Mouse (Mus musculus) lung, postnatal 14 days (tissue): ENCODE measurements at regions not wholly inside any gene's neighbourhood (a gene's known extent, or its start where the extent isn't known, plus 50 kb on each side); places are given as distances from the start of the nearest gene placed in this dataset.
A peak's percentile ranks its signal among the peaks of the same experiment; 100 is the strongest.

Experiments
- DNase-seq: peaks from one replicate; pipeline ENCODE4 v3.0.0; 2021

DNA sequence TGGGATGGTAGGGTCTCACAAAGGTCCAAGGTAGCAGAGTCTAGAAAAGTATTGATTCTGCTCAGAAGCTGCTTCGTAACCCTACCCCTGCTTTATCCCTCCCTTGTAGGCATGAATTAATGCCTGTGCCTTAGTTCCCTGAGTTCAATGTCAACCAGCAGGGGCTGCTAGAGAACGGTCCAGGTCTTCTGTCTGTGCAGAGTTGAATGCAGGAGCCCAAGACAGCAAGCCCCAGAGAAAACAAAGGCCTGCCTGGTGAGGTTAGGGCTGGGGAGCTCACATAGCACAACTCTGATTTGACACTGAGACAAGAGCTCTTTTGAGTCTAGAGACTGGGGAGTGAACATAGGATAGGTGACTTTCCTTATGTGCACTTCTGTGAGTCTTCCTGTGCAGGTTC is 56.6 kb downstream of the Olig3 start:
- peak; percentile 5 for DNase-seq

DNA sequence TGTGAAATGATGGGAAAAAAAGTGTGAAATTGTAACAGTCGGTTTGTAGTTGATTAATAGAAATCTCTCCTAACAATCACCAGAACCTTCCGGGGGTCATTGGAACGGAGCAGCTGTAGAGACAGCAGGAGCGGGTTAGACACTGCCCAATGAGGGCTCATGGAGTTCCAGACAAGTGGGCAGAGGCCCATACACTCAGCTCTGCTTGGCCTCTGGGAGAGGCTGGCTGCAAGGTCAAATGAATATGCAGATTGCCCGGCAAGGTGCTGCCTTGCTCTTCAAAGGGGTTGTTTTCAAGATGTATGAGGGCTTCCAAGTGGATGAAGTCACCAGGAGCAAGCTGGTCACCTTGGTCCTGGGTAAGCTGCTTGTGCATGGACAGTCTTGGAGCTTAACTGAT is 57.6 kb downstream of the Olig3 start:
- no peak for DNase-seq

DNA sequence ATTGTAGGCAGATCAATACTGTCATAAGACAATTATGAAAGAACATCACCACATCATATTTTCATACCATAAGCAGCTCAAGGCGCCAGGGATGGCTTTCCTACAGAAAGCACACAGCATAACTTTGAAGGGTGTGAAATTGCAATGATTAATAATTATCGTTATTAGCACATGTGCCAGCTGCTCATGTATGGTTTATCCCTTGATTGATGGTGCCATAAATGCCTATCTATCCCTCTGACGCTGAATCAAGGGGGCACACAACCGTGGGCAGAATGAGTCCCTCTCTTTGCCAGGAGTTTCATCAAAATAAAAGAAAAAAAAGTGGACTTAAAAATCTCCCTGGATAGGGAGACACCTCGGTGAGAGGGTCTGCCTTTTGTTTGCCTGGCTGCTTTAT is 58.5 kb downstream of the Olig3 start:
- DNase-seq = no peak

DNA sequence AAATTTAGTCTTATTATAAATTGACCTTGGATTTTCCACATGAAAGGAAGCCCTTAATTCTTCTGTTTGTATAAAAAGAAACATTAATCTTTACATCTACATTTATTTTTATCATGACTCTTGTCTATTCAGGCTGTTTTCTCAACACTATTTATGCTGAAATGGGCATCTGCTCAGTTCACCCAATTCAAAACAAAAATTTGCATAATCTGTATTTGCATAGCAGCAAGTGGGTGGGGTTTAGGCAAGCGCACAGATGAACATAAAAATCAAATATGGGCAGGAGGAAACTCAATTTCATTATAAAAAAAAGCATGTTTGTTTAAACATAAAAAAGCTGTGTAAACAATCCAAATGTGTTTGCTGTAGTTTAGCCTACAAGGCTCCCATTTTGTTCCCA is 67.7 kb downstream of the Olig3 start:
- DNase-seq = no peak

DNA sequence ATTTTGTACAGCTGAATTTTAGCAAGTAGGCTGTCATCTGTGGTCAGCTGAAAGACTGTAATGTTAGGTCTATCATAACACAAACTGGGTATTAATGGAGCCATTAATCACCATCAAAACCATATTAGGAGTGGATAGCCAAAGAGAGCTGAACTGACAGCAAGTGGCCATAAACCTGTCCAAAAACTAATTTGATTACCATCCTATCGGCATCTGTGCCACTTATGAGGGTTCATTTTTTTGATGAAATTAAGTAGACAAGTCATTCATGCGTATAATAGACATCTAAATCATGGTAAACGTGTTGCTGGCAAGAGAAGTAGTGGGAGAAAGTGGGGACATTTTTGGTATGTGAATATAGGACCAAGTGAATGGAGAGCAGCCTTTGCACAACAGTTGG is 68.6 kb downstream of the Olig3 start:
- DNase-seq = no peak

- no peak for DNase-seq
Observed at GRCm38 (mm10) chr10:19426835-19427234, 70.5 kb downstream of the Olig3 start.

DNA sequence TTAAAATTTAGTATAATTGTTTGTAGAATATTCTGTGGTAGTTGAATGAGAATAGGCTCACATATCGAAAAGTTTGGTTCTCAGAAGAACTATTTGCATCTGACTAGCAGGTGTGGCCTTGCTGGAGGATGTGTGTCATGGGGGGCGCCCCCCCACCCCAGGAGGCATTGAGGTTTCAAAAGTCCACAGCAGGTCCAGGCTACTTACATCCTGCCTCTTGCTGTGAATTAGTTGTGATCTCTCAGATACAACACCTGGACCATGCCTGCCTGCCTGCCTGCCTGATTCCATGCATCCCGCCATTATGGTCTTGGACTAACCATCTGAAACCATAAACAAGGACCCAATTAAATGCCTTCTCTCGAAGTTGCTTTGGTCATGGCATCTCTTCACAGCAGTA is 76.2 kb downstream of the Olig3 start:
- DNase-seq = no peak

- no peak for DNase-seq
Observed at GRCm38 (mm10) chr10:19434661-19435060, 78.3 kb downstream of the Olig3 start.

DNA sequence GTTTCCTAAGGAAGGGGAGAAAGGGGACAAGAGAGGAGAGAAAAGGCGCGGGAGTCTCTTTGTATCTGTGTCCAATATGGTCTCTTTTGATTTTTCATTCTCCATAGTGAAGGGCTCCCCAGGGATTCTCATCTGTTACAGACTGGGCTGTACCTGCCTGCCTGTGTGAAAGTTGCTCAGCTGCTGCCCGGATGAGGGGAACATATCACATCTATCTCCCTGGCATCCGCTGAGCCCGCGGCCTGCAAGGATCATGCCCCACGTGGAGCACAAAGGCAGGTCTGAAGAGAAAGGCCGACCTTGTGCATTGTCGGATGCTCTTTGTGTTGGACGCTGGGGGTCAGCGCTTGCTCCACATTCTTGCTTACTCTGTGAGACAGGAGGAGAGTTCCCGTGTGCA is 85.5 kb downstream of the Olig3 start:
- DNase-seq = no peak

GRCm38 (mm10) chr10:19443516-19443915 is 87.2 kb downstream of the Olig3 start:
- DNase-seq = no peak

DNA sequence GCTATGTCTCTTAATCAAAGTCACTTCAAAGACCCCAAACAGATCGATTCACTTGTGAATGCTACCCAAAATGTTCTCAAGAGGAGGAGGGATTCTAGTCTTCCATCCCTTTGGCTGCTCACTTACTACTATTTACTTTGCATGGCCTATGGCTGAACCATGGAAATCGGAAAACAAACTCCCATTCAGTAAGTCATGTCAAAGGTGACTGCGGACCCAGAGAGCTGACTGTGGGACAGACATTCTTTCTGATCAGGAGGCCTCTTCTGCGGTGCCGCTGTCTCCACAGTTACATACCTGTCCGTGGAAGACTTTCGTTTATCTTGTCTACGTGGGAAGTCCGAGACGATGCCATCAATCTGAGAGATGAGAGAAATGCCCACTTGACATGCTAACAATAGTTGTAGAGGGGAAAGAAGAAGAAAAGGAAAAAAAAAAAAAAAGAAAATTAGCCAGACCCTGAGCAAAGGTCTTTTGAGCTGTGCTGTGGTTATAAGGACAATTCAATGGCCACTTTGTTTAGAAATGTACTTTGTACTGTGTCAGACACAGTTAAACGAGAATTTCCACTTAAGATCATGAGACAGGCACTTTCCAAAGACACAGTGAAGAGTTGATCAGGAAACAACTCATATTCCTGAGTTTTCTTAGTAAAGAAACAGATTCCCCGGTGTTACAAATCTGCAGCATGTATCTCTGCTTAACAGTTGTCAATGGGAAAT is 92.7 kb downstream of the Olig3 start:
- no peak for DNase-seq

DNA sequence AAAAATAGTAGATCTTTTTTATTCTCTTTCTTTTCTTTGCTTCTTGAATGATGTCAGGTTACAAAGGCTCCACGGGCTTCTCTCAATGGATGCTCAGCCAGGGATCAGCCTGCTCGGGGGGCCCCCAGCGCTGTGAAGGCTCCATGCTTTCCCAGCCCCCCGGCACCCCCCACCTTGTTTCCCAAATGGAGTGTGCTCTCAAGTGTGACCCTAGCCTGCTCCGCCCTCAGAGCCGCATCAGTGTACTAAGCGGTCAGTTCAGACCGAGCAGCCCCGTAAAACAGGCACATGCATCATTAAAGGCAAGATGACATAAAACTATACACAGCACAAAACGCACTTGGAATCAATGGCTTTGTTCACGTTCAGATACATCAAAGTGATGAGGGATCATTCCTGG is 102.7 kb downstream of the Olig3 start:
- DNase-seq = no peak

- DNase-seq = no peak
Observed at GRCm38 (mm10) chr10:19459709-19460108, 103.4 kb downstream of the Olig3 start.

DNA sequence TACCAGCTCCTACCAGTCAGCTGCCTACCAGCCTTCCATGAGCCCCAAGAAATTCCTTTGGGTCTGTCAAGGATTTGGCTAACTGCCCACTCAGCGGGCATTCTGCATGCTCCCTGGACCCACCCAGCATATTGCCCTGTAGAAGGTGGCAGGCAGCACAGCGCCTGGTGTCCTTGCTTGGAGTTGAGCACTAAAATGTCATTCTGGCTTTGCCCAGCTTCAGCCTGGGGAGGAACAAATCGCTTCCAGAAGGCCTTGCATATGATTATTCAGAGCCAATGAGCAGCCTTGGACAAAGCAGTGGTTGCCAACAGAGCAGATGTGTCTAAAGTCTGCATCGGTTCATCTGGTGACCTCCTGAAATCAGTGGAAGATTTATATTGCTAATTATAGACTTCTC is 103.8 kb downstream of the Olig3 start:
- no peak for DNase-seq

DNA sequence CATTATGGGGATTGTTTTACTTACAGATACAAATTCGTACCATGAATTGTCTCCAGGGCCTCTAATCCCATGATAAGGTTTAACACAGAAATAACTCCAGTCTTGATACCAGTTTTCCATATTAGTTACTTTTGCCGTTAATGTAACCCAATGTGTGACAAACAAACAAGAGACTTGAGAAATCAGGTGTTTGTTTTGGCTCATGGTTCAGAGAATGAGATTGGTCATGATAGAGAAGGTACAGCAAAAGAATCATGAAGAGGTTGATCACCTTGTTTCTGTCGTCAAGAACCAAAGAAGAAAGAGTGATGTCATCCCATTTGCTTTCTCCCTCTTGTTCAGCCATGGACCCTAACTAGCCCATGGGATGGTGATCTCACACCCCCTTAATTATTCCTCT is 107.5 kb downstream of the Olig3 start:
- DNase-seq = no peak

DNA sequence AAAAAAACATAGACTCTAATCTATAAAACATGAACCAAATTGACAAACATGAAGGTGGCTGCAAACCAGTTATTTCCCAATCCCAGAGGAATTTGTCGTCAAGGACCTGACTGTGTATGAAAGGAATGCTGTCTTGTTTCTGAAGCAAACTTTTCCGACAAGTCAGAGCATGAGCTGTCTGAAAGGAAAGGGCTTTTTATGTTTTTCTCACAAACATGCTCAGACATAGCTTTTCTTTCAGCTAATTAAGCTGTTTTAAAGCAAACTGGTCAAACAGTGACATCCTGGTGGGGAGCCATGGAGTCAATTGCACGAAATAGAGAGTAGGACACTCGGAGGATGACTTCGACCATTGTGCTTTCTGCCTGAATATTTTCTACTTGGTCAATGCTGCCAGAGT is 108.2 kb downstream of the Olig3 start:
- no peak for DNase-seq

DNA sequence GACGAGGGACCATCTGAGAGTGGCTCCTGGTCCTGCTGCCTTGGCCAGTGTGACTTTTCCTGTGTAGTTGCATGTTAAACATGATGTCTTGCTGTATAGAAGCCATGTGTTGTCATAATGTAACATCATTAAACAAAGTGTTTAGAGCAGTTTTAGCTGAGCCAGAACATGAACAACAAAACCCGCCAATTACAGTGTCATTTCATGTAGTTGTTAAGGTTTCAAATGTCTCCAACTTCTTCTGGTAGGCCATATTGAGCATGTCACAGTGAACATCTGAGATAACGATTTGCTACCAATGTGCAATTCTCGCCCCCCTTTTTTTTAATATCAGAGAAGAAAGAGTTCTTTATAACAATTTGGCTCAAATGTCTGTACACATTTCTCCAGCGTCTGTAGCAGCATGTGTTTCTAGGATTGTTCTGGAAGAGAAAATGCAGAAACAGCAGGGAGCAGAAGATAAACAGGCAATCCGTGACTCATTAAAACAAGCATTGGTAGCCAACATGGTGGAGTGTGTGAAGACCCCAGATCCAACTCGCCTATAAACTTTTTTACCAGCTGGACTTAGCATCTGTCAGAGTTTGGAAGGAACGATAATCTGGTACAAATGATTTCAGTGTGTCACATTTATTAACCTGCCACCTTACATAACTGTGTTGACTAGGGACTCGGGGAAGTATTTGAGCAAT is 115.2 kb downstream of the Olig3 start:
- DNase-seq = no peak

DNA sequence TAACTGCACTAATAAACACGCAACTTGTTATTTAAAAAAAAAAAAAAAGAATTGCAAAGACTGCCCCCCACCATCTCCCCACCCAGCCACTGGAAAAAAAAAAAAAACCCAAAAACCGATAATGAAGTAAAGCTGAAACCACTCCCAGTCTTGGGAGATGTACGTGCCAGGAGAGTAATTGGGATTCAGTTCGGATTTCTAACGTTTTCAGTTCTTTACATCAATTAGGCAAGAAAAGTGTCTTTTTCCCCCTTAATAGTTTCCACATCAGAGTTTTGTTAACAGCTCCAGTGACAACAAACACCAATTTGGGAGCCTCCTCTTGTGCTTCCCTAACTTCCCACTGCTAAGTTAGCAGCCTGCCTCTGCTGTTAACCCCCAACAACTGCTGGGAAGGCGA is 115.7 kb downstream of the Olig3 start:
- no peak for DNase-seq

GRCm38 (mm10) chr10:19472949-19473535 is 116.7 kb downstream of the Olig3 start:
- DNase-seq = no peak

- DNase-seq = no peak
Observed at GRCm38 (mm10) chr10:19485537-19486135, 106.1 kb upstream of the Ifngr1 start.

DNA sequence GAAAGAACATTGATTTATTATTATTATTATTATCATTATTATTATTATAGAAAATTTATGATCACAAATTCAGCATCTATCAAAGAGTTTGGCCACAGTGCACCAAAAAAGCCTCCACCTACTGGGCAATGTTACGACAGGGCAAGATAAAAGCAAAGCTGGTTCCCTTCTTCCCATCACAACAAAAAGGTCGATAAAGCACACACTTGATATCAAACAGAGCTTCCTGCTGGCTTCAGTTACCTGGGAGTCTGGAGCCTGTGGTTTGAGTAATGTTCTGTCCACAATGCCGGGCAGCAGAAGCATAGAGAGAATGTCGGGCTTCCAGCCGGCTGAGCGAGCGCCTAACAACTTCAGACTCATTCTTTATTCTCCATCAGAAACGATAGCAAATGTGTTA is 101.2 kb upstream of the Ifngr1 start:
- no peak for DNase-seq

DNA sequence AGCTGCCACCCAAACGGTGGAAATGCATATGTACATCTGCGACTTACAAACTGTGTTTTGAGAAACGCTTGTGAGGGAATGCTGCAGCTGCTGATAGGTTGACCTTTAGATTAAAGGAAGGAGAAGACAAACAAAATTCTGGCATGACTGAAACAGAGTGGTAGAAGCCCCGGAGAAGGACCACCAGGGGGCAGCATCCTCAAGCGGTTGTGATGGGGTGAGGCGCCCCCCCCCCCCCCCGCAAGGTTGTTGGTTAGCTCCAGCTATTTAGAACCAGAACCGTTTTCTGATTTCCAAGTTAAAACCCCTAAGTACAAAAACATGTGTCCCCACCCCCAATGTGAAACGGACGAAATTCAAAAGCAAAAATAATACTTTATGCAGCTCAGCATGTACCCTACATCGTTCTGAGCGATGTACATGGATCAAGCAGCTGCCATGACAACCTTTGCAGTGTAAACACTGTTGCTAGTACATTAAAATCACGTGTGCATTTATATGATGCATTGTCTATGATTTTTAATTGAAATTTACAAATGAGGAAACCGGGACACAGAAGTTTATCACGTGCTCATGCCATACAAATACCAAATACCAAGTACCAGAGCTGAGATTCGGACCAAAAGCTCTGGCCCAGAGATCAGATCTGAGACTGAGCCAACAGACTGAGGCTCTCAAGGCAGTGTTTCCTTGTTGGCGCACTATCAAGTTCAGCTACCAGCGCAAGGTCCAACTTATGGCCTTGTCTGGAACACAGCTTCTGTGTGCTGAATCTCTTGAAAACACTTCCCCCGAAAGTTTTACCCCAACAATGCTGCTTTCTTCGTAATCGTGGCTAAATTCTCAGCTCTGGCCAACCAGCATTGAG is 100.0 kb upstream of the Ifngr1 start:
- DNase-seq = peak; percentile 90

DNA sequence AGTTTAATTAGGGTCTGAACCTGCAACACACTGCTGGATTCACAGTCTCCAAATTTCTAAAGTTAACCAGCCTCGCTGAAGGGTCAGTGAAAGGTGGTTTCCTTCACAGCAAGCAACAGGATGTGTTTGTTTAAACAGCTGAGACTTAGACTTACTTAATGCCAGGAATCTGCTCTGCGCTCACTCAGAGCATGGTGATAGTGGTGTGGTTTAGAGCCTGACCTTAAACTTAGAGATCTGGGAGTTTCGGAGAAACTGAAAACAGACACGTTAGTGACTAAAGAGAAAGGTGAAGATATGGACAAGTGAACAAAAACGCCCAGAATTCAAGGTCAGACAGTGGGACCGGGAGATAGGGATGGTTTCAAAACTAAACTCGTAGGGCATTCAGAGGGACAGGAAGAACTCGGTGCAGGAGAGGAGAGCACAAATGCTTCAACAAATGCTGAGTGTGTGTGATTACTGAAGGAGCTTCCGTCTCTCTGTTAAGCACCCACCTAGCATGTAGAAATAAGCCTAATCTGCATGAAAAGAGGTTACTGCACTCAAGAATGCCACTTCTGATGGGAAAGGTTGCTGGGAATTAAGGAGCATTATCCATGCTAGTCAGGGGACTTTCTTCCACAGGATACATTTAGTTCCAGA is 97.2 kb upstream of the Ifngr1 start:
- DNase-seq = no peak
